Mouse (Mus musculus) small intestine, adult 2 months (tissue): ENCODE measurements around the gene Prrt1. TPM values are rescaled to one million over a fixed set of nuclear protein-coding genes. Genes with fewer than 3 reads are reported as not detected.

Experiments used
- H3K27ac ChIP-seq: fragments of 200-500 bp; 2 replicates; pipeline ENCODE4 v1.5.1; 2012; ENCODE audit warnings: low read depth, low read length, control low read depth, inconsistent platforms; ENCODE audit not compliant: insufficient read depth
- H3K27me3 ChIP-seq: fragments of 200-500 bp; 2 replicates; pipeline ENCODE4 v1.6.1; 2012; ENCODE audit warnings: mild to moderate bottlenecking, moderate library complexity, low read length, inconsistent platforms; ENCODE audit not compliant: control insufficient read depth, insufficient read depth
- H3K36me3 ChIP-seq: fragments of 200-500 bp; 2 replicates; pipeline ENCODE4 v1.6.1; 2012; ENCODE audit warnings: mild to moderate bottlenecking, low read length, control low read depth, inconsistent platforms; ENCODE audit not compliant: control insufficient read depth, insufficient read depth
- H3K4me1 ChIP-seq: fragments of 200-500 bp; 2 replicates; pipeline ENCODE4 v1.6.1; 2012; ENCODE audit warnings: low read length, inconsistent platforms, mixed read lengths; ENCODE audit not compliant: control insufficient read depth, insufficient read depth, insufficient read length
- H3K4me3 ChIP-seq: fragments of 200-500 bp; 2 replicates; pipeline ENCODE4 v1.5.1; 2012; ENCODE audit warnings: low read depth, mild to moderate bottlenecking, control low read depth, inconsistent platforms, low read length, moderate library complexity
- CTCF ChIP-seq: fragments of 200-500 bp; IDR thresholded peaks from 2 replicates; pipeline ENCODE4 v1.5.1; 2012; ENCODE audit warnings: low read depth, mild to moderate bottlenecking, control low read depth, inconsistent platforms, low read length, moderate library complexity, mixed read lengths; ENCODE audit not compliant: insufficient replicate concordance, insufficient read length; ENCODE audit errors: extremely low read depth
- POLR2A ChIP-seq: fragments of 200-500 bp; IDR thresholded peaks from 2 replicates; pipeline ENCODE4 v1.6.1; 2012; ENCODE audit warnings: low read depth, mild to moderate bottlenecking, control low read depth, inconsistent platforms, low read length, moderate library complexity
- WGBS: fragments of 180-500 bp; shearing (Covaris S2); methylation state at CpG from one replicate; pipeline ENCODE4 v1.1.7; 2018; 5-methylcytosine and 5-hydroxymethylcytosine counted together
- polyA plus RNA-seq: library from polyadenylated mRNA; depleted of rRNA; stranded (reverse); fragments of >200 nt; gene quantifications from 2 replicates; pipeline ENCODE4 v1.2.3, GENCODE M21; 2012

The Prrt1 gene
- polyA plus RNA-seq, 1 experiment = 8.0 TPM

DNA sequence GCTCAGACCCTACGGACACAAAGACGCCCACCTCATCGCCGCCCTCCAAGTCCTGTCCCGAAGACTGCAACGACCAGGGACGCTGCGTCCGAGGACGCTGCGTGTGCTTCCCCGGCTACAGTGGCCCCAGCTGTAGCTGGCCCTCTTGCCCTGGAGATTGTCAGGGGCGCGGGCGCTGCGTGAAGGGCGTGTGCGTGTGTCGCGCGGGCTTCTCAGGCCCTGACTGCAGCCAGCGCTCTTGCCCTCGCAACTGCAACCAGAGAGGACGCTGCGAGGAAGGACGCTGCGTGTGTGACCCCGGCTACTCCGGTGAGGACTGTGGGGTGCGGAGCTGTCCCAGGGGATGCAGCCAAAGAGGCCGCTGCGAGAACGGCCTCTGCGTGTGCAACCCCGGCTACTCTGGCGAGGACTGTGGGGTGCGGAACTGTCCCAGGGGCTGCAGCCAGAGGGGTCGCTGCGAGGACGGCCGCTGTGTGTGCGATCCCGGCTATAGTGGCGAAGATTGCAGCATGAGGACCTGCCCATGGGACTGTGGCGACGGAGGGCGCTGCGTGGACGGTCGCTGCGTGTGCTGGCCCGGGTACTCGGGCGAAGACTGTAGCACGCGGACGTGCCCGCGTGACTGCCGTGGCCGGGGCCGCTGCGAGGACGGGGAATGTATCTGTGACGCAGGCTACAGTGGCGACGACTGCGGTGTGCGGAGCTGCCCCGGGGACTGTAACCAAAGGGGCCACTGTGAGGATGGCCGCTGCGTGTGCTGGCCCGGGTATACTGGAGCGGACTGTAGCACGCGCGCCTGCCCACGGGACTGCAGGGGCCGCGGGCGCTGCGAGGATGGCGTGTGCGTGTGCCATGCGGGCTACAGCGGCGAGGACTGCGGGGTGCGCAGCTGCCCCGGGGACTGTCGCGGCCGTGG, 42.1 kb downstream of the Prrt1 start:
- Histone ChIP-seq H3K27me3 (peaks cover 35% of the 10 kb centered on the region), H3K4me1 (peaks cover 7% of the 10 kb centered on the region), H3K4me3 (peak overlapping the region; percentile 8; the same call in 1 of the 2 replicates), H3K36me3 (no peaks in the 10 kb centered on the region), H3K27ac (no peak overlapping the region)
- TF ChIP-seq CTCF (no peak), POLR2A (no peak)
- WGBS = 18% methylated on average over 93 of the region's 93 CpGs

DNA sequence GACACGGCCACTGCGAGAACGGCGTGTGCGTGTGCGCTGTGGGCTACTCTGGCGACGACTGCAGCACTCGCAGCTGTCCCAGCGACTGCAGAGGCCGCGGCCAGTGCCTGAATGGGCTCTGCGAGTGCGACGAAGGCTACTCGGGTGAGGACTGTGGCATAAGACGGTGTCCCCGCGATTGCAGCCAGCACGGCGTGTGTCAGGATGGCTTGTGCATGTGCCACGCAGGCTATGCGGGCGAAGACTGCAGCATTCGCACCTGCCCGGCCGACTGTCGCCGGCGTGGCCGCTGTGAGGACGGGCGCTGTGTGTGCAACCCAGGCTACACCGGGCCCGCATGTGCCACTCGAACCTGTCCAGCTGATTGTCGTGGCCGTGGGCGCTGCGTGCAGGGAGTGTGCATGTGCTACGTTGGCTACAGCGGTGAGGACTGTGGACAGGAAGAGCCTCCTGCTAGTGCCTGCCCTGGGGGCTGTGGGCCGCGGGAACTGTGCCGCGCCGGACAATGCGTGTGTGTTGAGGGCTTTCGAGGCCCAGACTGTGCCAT, 43.0 kb downstream of the Prrt1 start:
- Histone ChIP-seq H3K4me1 (peaks cover 7% of the 10 kb centered on the region), H3K4me3 (no peak overlapping the region), H3K36me3 (no peaks in the 10 kb centered on the region), H3K27ac (no peak overlapping the region), H3K27me3 (peaks cover 35% of the 10 kb centered on the region)
- TF ChIP-seq POLR2A (no peak), CTCF (no peak)
- 33% methylated on average over 49 of the region's 49 CpGs for WGBS

DNA sequence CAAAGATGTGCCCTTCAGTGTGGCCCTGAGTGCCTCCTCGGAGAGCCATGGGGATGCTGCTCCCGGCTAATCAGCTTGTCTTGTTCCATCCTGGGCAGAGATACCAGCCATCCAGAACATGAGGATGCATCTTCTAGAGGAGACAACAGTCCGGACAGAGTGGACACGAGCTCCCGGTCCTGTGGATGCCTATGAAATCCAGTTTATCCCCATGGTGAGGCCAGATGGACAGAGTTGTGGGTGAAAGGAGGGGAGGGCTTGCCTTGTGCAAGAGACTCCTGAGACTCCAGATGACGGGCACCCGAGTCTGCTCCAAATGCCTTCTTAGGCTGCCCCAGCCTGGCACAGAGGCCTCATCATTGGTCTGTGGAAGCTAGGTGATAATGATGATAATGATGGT, 43.8 kb downstream of the Prrt1 start:
- Histone ChIP-seq H3K36me3 (no peaks in the 10 kb centered on the region), H3K27me3 (peaks cover 39% of the 10 kb centered on the region), H3K4me1 (peaks cover 7% of the 10 kb centered on the region), H3K4me3 (no peak overlapping the region), H3K27ac (no peak overlapping the region)
- TF ChIP-seq CTCF (no peak), POLR2A (no peak)
- WGBS = 85% methylated on average over 7 of the region's 7 CpGs

DNA sequence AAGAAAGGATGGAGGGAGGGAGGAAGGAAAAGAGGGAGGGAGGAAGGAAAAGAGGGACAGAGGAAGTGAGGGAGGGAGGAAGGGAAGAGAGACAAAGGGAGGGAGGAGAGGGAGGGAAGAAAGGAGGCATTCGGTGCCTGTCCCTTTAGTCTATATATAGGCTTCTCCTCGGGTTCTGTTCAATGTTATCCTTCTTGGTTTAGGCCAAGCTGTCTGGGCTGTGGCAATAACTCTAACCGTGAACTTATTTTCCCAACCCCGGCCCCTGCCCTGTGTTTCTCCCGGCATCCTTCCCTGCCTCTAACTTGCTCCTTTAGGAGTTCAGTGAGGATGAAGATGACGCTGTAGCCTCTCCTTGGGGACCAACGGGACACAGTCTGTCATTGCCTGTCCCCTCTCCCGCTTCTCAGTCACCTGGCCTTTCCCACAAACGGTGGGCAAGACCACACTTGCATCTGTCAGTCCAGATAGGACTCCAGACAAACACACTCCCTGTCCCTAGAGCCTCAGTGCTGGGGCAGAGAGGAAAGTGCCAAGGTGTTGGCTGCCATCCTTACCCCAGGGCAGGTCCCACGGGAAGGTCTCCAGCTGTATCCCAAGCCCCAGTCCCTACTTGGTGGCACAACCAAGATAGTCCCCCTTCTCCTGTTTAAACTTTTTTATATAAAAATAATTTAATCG, 45.3 kb downstream of the Prrt1 start:
- WGBS = 55% methylated on average over 11 of the region's 11 CpGs
- peaks cover 39% of the 10 kb centered on the region for H3K27me3 ChIP-seq
- peaks cover 7% of the 10 kb centered on the region for H3K4me1 ChIP-seq
- no peaks in the 10 kb centered on the region for H3K36me3 ChIP-seq
- TF ChIP-seq POLR2A = no peak
- H3K27ac ChIP-seq = peak overlapping the region; percentile 46; the same call in 1 of the 2 replicates
- H3K4me3 ChIP-seq = no peak overlapping the region

DNA sequence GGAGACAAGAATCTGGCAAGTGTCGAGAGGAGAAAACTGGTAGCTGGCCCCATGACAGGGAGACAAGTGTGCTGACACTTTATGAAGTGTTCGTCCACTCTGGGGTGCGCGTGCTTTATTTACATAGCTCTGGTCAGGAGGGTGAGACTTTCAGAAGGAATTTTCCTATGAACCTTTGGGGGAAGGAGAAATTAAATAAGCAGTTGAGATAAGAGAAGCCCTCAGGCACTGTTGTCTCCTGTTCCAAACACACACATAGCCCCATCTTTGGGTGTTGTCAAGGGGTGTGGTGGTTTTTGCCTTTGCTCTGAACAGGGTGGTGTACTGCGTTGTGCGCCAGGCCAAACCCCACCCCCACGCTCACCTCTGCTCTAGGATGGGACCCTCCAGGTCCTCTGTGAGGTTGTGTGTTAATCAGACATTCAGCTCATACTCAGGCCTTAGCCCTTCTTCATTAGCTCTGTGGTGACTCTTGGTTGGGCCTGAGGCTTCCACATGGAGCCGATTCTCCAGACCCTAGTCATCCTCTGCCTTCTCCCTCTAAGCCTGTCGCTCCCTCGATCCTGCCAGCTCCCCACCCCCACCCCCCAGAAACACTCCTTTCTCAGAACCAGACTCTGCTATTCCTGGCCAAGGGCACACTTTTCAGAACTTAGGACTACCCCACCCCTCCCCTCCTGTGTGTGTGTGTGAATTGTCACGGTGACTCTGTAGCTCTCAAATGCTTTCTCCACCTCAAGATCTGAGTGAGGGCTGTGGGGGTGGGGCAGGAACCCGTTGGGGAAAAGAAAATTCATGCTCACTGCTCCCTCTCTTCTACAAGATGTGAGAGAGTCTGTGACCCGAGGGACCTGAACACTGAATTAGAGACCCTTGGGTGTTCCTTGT, 46.1 kb downstream of the Prrt1 start:
- Histone ChIP-seq H3K4me3 (no peak overlapping the region), H3K27me3 (peaks cover 38% of the 10 kb centered on the region)

DNA sequence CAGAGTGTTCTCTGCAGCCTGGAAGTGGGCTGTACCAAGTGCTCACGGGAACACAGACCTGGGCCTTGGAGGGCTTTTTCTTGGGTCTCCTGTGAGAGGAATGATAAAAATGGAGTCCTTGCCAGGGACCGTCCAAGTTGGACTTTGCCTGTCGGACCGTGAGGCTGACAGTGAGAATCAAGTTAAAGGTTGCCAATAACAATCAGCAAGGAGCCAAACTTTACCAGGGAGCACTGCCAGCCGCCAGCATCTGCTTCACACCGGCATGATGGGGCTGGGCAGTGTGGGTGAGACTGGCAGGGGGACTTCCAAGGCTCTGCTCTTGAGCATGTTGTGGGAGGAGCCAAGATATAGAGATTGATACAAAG, 46.7 kb downstream of the Prrt1 start:
- Histone ChIP-seq H3K36me3 (no peaks in the 10 kb centered on the region), H3K4me3 (no peak overlapping the region), H3K4me1 (peaks cover 8% of the 10 kb centered on the region), H3K27me3 (peaks cover 32% of the 10 kb centered on the region), H3K27ac (no peak overlapping the region)
- WGBS = 38% methylated on average over 6 of the region's 6 CpGs
- no peak for TF ChIP-seq POLR2A
- no peak for TF ChIP-seq CTCF

More for the DNA sequence above, 46.1 kb downstream of the Prrt1 start:
- no peaks in the 10 kb centered on the region for H3K36me3 ChIP-seq
- peak overlapping the region; percentile 37; the same call in 1 of the 2 replicates for H3K27ac ChIP-seq
- 41% methylated on average over 13 of the region's 13 CpGs for WGBS
- TF ChIP-seq CTCF (no peak), POLR2A (no peak)
- H3K4me1 ChIP-seq = peaks cover 7% of the 10 kb centered on the region
